Mouse (Mus musculus): ENCODE results near the gene Tmem179b. TPM values are rescaled to one million over a fixed set of nuclear protein-coding genes. Genes with fewer than 3 reads are reported as not detected.

The Tmem179b gene
- polyA plus RNA-seq, 1 experiment, result 29.0 TPM

GRCm38 (mm10) chr19:8790171-8790570 is 15.9 kb upstream of the Tmem179b start:
- no peaks in the 10 kb centered on the region for H3K9me3 ChIP-seq (replicated peaks; ENCODE audit: control insufficient read depth, insufficient read depth, low read length, poor library complexity, severe bottlenecking)
- no peak overlapping the region for H3K27ac ChIP-seq (ENCODE audit: insufficient read depth, low read length)
- H3K9ac ChIP-seq (ENCODE audit: low read depth, poor library complexity, severe bottlenecking), result no peak overlapping the region
- H3K4me3 ChIP-seq (ENCODE audit: low read depth, low read length), result no peak overlapping the region
- TF ChIP-seq CTCF (IDR thresholded peaks at IDR 0.05; ENCODE audit: low read depth, low read length), result no peak
- no peak for TF ChIP-seq EP300 (IDR thresholded peaks at IDR 0.05; ENCODE audit: insufficient read depth, low read depth, low read length)
- TF ChIP-seq POLR2A (IDR thresholded peaks at IDR 0.05; ENCODE audit: insufficient read depth, low read length), result no peak
- H3K27me3 ChIP-seq (ENCODE audit: control insufficient read depth, insufficient read depth, low read length, poor library complexity, severe bottlenecking), result no peaks in the 10 kb centered on the region
- H3K4me1 ChIP-seq (ENCODE audit: control insufficient read depth, insufficient read depth, low read length), result no peaks in the 10 kb centered on the region
- peaks cover 16% of the 10 kb centered on the region for H3K36me3 ChIP-seq (ENCODE audit: control insufficient read depth, insufficient read depth, low read length, poor library complexity, severe bottlenecking)

GRCm38 (mm10) chr19:8789171-8789570 is 14.9 kb upstream of the Tmem179b start:
- Histone ChIP-seq H3K27ac (ENCODE audit: insufficient read depth, low read length) (no peak overlapping the region), H3K36me3 (ENCODE audit: control insufficient read depth, insufficient read depth, low read length, poor library complexity, severe bottlenecking) (peaks cover 9% of the 10 kb centered on the region), H3K9ac (ENCODE audit: low read depth, poor library complexity, severe bottlenecking) (no peak overlapping the region), H3K9me3 (replicated peaks; ENCODE audit: control insufficient read depth, insufficient read depth, low read length, poor library complexity, severe bottlenecking) (no peaks in the 10 kb centered on the region), H3K4me1 (ENCODE audit: control insufficient read depth, insufficient read depth, low read length) (no peaks in the 10 kb centered on the region), H3K4me3 (ENCODE audit: low read depth, low read length) (no peak overlapping the region), H3K27me3 (ENCODE audit: control insufficient read depth, insufficient read depth, low read length, poor library complexity, severe bottlenecking) (no peaks in the 10 kb centered on the region)
- TF ChIP-seq EP300 (IDR thresholded peaks at IDR 0.05; ENCODE audit: insufficient read depth, low read depth, low read length), result no peak
- TF ChIP-seq POLR2A (IDR thresholded peaks at IDR 0.05; ENCODE audit: insufficient read depth, low read length), result no peak
- TF ChIP-seq CTCF (IDR thresholded peaks at IDR 0.05; ENCODE audit: low read depth, low read length), result no peak

GRCm38 (mm10) chr19:8788521-8788920 is 14.3 kb upstream of the Tmem179b start:
- Histone ChIP-seq H3K36me3 (ENCODE audit: control insufficient read depth, insufficient read depth, low read length, poor library complexity, severe bottlenecking) (peaks cover 3% of the 10 kb centered on the region), H3K9ac (ENCODE audit: low read depth, poor library complexity, severe bottlenecking) (no peak overlapping the region), H3K4me3 (ENCODE audit: low read depth, low read length) (no peak overlapping the region), H3K4me1 (ENCODE audit: control insufficient read depth, insufficient read depth, low read length) (no peaks in the 10 kb centered on the region), H3K9me3 (replicated peaks; ENCODE audit: control insufficient read depth, insufficient read depth, low read length, poor library complexity, severe bottlenecking) (no peaks in the 10 kb centered on the region), H3K27me3 (ENCODE audit: control insufficient read depth, insufficient read depth, low read length, poor library complexity, severe bottlenecking) (no peaks in the 10 kb centered on the region), H3K27ac (ENCODE audit: insufficient read depth, low read length) (no peak overlapping the region)
- TF ChIP-seq EP300 (IDR thresholded peaks at IDR 0.05; ENCODE audit: insufficient read depth, low read depth, low read length) (no peak), POLR2A (IDR thresholded peaks at IDR 0.05; ENCODE audit: insufficient read depth, low read length) (no peak), CTCF (IDR thresholded peaks at IDR 0.05; ENCODE audit: low read depth, low read length) (no peak)

- peak within 1 kb of the TSS; percentile 46 for H3K9ac ChIP-seq (ENCODE audit: low read depth, poor library complexity, severe bottlenecking)
- no peaks in the 10 kb centered on the region for H3K27me3 ChIP-seq (ENCODE audit: control insufficient read depth, insufficient read depth, low read length, poor library complexity, severe bottlenecking)
- no peaks in the 10 kb centered on the region for H3K9me3 ChIP-seq (replicated peaks; ENCODE audit: control insufficient read depth, insufficient read depth, low read length, poor library complexity, severe bottlenecking)
- peaks cover 13% of the 10 kb centered on the region for H3K36me3 ChIP-seq (ENCODE audit: control insufficient read depth, insufficient read depth, low read length, poor library complexity, severe bottlenecking)
- H3K4me1 ChIP-seq (ENCODE audit: control insufficient read depth, insufficient read depth, low read length), result no peaks in the 10 kb centered on the region
- TF ChIP-seq EP300 (IDR thresholded peaks at IDR 0.05; ENCODE audit: insufficient read depth, low read depth, low read length) (0 out of 2 replicates have a peak, but pooled peaks have one; percentile 14), POLR2A (IDR thresholded peaks at IDR 0.05; ENCODE audit: insufficient read depth, low read length) (peak; percentile 17), CTCF (IDR thresholded peaks at IDR 0.05; ENCODE audit: low read depth, low read length) (no peak)
- peak within 1 kb of the TSS; percentile 23 for H3K27ac ChIP-seq (ENCODE audit: insufficient read depth, low read length)
- peak within 1 kb of the TSS; percentile 96 for H3K4me3 ChIP-seq (ENCODE audit: low read depth, low read length)
Measured at GRCm38 (mm10) chr19:8786008-8786781, 11.9 kb upstream of the Tmem179b start, which contains the start of gene Taf6l. Taf6l (minus strand) TSS chr19:8786417.

- Histone ChIP-seq H3K4me3 (ENCODE audit: low read depth, low read length) (peak overlapping the region; percentile 77), H3K36me3 (ENCODE audit: control insufficient read depth, insufficient read depth, low read length, poor library complexity, severe bottlenecking) (peaks cover 13% of the 10 kb centered on the region), H3K27ac (ENCODE audit: insufficient read depth, low read length) (peak overlapping the region; percentile 47), H3K27me3 (ENCODE audit: control insufficient read depth, insufficient read depth, low read length, poor library complexity, severe bottlenecking) (no peaks in the 10 kb centered on the region), H3K9ac (ENCODE audit: low read depth, poor library complexity, severe bottlenecking) (peak overlapping the region; percentile 84), H3K4me1 (ENCODE audit: control insufficient read depth, insufficient read depth, low read length) (no peaks in the 10 kb centered on the region), H3K9me3 (replicated peaks; ENCODE audit: control insufficient read depth, insufficient read depth, low read length, poor library complexity, severe bottlenecking) (no peaks in the 10 kb centered on the region)
- TF ChIP-seq CTCF (IDR thresholded peaks at IDR 0.05; ENCODE audit: low read depth, low read length), result no peak
Measured at GRCm38 (mm10) chr19:8774951-8775421, 719 bp upstream of the Tmem179b start.

- H3K27ac ChIP-seq (ENCODE audit: insufficient read depth, low read length), result no peak overlapping the region
- no peaks in the 10 kb centered on the region for H3K4me1 ChIP-seq (ENCODE audit: control insufficient read depth, insufficient read depth, low read length)
- peaks cover 20% of the 10 kb centered on the region for H3K36me3 ChIP-seq (ENCODE audit: control insufficient read depth, insufficient read depth, low read length, poor library complexity, severe bottlenecking)
- TF ChIP-seq EP300 (IDR thresholded peaks at IDR 0.05; ENCODE audit: insufficient read depth, low read depth, low read length), result no peak
- no peak for TF ChIP-seq POLR2A (IDR thresholded peaks at IDR 0.05; ENCODE audit: insufficient read depth, low read length)
- TF ChIP-seq CTCF (IDR thresholded peaks at IDR 0.05; ENCODE audit: low read depth, low read length), result no peak
- H3K4me3 ChIP-seq (ENCODE audit: low read depth, low read length), result peak overlapping the region; percentile 29; the same call in 1 of the 2 replicates
- no peaks in the 10 kb centered on the region for H3K27me3 ChIP-seq (ENCODE audit: control insufficient read depth, insufficient read depth, low read length, poor library complexity, severe bottlenecking)
- peak overlapping the region; percentile 84 for H3K9ac ChIP-seq (ENCODE audit: low read depth, poor library complexity, severe bottlenecking)
- H3K9me3 ChIP-seq (replicated peaks; ENCODE audit: control insufficient read depth, insufficient read depth, low read length, poor library complexity, severe bottlenecking), result no peaks in the 10 kb centered on the region
Measured at GRCm38 (mm10) chr19:8773409-8773808, 858 bp downstream of the Tmem179b start.

Measured in ES-Bruce4 (cell line).